Mouse (Mus musculus) ES-CJ7 (cell line): ENCODE results near the gene Ccdc137.
"Not testable (repeated sequence)": the region's sequence is repeated elsewhere in the genome, so short reads cannot be mapped to it uniquely, and the experiment has no call there.

Source experiments
- DNase-seq: peaks from one replicate; pipeline ENCODE4 v3.0.0; 2011; ENCODE audit warnings: low read depth, low spot score

Gene Ccdc137

GRCm38 (mm10) chr11:120457772-120458751, at the start of gene Ccdc137, which contains the start of gene Oxld1:
Ccdc137 (plus strand) TSS chr11:120458115.
Oxld1 (minus strand) TSS chr11:120458068.
- DNase-seq, result peak; percentile 75

- not testable (repeated sequence) for DNase-seq
Measured at GRCm38 (mm10) chr11:120413621-120414020, 44.3 kb upstream of the Ccdc137 start.

GRCm38 (mm10) chr11:120417852-120418251, 40.1 kb upstream of the Ccdc137 start:
- no peak for DNase-seq

- DNase-seq, result no peak
Measured at GRCm38 (mm10) chr11:120418592-120418991, 39.3 kb upstream of the Ccdc137 start.

- DNase-seq, result no peak
Measured at GRCm38 (mm10) chr11:120422651-120423568, 35.0 kb upstream of the Ccdc137 start.

- DNase-seq, result peak; percentile 90
Measured at GRCm38 (mm10) chr11:120423569-120424295, 34.2 kb upstream of the Ccdc137 start.

- DNase-seq, result no peak
Measured at GRCm38 (mm10) chr11:120426727-120427126, 31.2 kb upstream of the Ccdc137 start.

- peak; percentile 90 for DNase-seq
Measured at GRCm38 (mm10) chr11:120437152-120437856, 20.6 kb upstream of the Ccdc137 start, which contains the start of gene Nploc4. Nploc4 (minus strand) TSS chr11:120437708.

GRCm38 (mm10) chr11:120437857-120438385, 20.0 kb upstream of the Ccdc137 start:
- no peak for DNase-seq

GRCm38 (mm10) chr11:120442344-120442743, 15.6 kb upstream of the Ccdc137 start, which contains the start of gene Tspan10:
Tspan10 (plus strand) TSS chr11:120442644.
- no peak for DNase-seq

GRCm38 (mm10) chr11:120442765-120443280, 15.1 kb upstream of the Ccdc137 start:
- DNase-seq, result peak; percentile 27

- no peak for DNase-seq
Measured at GRCm38 (mm10) chr11:120444106-120444505, 13.8 kb upstream of the Ccdc137 start.

GRCm38 (mm10) chr11:120445475-120445874, 12.4 kb upstream of the Ccdc137 start:
- no peak for DNase-seq

GRCm38 (mm10) chr11:120447179-120447578, 10.7 kb upstream of the Ccdc137 start:
- DNase-seq, result no peak

GRCm38 (mm10) chr11:120452246-120452645, 5.7 kb upstream of the Ccdc137 start:
- DNase-seq, result no peak

GRCm38 (mm10) chr11:120453306-120453705, 4.6 kb upstream of the Ccdc137 start, which contains the start of gene Pde6g:
Pde6g (minus strand) TSS chr11:120453500.
- no peak for DNase-seq

GRCm38 (mm10) chr11:120454965-120455364, 3.0 kb upstream of the Ccdc137 start:
- no peak for DNase-seq

GRCm38 (mm10) chr11:120455413-120455812, 2.5 kb upstream of the Ccdc137 start:
- DNase-seq, result no peak

GRCm38 (mm10) chr11:120457370-120457769, 545 bp upstream of the Ccdc137 start:
- DNase-seq, result no peak
